Mouse (Mus musculus): ENCODE results near the gene Mnat1. TPM values are rescaled to one million over a fixed set of nuclear protein-coding genes. Genes with fewer than 3 reads are reported as not detected.

Gene Mnat1
- polyA plus RNA-seq, 1 experiment from 2014 or later, result 37.3 TPM

DNA sequence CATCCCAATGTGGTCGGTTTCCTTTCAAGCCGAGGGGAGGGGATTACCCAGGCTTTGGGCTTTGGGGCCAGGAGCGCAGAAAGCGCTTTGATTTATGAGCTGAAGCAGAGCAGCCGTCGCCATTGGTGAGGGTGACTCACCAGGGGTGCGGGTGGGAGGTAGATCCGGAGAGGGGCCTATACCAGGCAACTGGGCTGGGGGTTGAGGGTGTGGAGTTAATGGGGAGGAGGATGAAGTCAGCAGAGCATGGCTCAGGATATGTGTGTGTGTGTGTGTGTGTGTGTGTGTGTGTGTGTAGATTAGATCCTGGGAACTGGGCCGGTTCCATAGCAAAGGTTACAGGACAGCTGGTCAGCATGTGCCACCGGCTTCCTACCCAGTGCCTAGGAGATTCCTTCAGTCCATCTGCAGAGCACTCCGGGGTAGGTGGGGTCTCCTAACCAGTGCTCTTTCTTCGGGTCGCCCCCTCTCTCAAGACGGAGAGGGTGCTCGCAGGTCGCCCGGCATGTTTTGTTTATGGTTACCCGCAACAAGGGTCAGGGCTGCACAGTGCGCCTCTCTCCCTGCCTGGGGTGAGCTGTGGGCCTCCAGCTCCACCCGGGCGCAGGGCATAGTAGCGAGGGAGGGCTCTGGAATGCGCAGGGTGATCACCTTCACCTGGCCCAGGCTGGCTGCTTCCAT lies 12.9 kb upstream of the Mnat1 start:
- H3K4me3 ChIP-seq (ENCODE audit: low read depth, low read length), result peak overlapping the region; percentile 71
- H3K9me3 ChIP-seq (ENCODE audit: low read depth, low read length), result no peaks in the 10 kb centered on the region
- peak overlapping the region; percentile 97 for H3K4me2 ChIP-seq
- H3K27me3 ChIP-seq (ENCODE audit: insufficient read depth, low read length), result no peaks in the 10 kb centered on the region
- peak; percentile 32 for ATAC-seq (ENCODE audit: insufficient read depth)
- H3K36me3 ChIP-seq (ENCODE audit: insufficient read depth), result 0 out of 2 replicates have a peak, but pooled peaks cover 8% of the 10 kb centered on the region
- no peak for TF ChIP-seq CTCF (IDR thresholded peaks at IDR 0.05; ENCODE audit: low read depth)
- no peak overlapping the region for H3K27ac ChIP-seq (ENCODE audit: low read depth)
- peaks cover 12% of the 10 kb centered on the region for H3K4me1 ChIP-seq (ENCODE audit: insufficient read depth)
- 3% methylated on average over 23 of the region's 23 CpGs for WGBS
- H3K9ac ChIP-seq, result peak overlapping the region; percentile 19
- DNase-seq, result peak; percentile 47

DNA sequence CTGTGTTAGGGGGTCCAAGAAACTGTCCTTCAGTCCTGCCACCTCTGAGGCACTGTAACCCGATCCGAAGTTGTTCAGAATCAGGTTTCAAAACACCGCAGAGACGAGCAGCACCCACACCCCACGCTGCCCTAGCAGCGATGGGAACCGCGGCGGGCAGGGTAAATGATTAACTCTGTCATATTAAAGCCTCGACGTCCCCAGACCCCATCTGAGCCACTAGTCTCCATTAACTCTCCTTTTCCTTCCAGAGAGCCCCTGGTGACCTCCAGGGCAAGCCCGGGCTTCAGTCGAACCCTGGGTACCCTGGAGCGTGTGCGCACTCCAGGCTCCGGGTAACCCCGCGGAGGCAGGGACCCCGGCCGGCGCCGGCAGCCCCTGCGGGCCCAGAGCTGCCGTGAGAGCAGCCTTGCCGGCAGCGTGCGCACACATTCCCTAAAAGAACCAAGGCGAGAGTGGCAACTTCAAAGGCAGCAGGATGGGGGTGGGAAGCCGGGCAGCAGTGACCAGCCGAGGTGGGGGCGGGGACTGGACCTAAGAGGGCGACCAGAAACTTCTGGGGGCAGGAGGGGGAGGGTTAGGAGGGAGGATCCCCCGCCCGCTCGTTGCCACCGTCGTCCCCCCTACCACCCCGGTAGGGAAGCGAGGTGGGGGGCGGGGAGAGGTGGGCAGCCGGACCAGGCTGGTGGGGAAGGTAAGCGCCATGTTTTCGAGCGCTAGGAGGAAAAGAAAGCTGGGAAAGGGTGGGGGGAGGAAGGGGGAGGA lies 11.8 kb upstream of the Mnat1 start:
- peak; percentile 55 for ATAC-seq (ENCODE audit: insufficient read depth)
- 0 out of 2 replicates have a peak, but pooled peaks cover 5% of the 10 kb centered on the region for H3K36me3 ChIP-seq (ENCODE audit: insufficient read depth)
- H3K4me2 ChIP-seq, result peak overlapping the region; percentile 97
- H3K27ac ChIP-seq (ENCODE audit: low read depth), result peak overlapping the region; percentile 90
- H3K4me1 ChIP-seq (ENCODE audit: insufficient read depth), result peaks cover 12% of the 10 kb centered on the region
- no peaks in the 10 kb centered on the region for H3K9me3 ChIP-seq (ENCODE audit: low read depth, low read length)
- H3K4me3 ChIP-seq (ENCODE audit: low read depth, low read length), result peak overlapping the region; percentile 71
- H3K9ac ChIP-seq, result peak overlapping the region; percentile 76
- under 1% methylated on average over 44 of the region's 44 CpGs for WGBS
- no peaks in the 10 kb centered on the region for H3K27me3 ChIP-seq (ENCODE audit: insufficient read depth, low read length)
- TF ChIP-seq CTCF (IDR thresholded peaks at IDR 0.05; ENCODE audit: low read depth), result no peak
- peak; percentile 64 for DNase-seq

DNA sequence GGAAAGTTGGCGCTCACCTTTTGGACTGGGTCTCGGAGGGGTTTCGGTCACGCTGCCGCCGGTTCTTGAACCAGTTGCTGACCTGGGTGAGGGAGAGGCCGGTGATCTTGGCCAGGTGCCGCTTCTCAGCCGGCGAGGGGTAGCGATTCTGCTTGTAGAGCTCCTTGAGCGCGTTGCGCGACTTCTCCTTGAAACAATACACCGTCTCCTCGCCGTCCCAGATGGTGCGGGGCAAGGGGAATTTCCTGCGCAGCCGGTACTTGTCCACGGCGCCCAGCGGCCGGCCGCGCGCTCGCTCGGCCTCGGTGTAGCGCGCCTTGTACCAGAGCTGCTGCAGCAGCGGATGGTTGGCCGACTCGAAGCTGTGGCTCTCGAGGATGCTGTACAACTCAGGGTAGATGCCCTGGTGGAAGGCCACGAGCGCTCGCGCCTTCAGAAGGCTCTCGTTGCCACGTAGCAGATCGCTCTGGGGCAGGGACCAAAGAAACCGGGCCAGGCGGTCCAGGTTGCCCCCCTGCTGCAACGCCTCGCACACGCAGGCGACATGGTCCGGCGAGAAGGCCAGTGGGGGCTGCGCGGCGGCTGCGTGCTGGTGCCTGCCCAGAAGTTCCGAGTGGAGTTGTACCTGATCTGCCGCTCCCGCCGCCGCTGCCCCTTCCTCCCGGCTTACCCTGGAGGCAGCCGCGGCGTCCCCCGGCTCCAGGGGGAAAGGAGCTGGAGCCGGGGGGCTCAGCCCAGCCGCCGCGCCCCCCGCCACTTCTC lies 11.0 kb upstream of the Mnat1 start:
- Histone ChIP-seq H3K27me3 (ENCODE audit: insufficient read depth, low read length) (no peaks in the 10 kb centered on the region), H3K4me2 (peak overlapping the region; percentile 97), H3K9me3 (ENCODE audit: low read depth, low read length) (no peaks in the 10 kb centered on the region), H3K4me3 (ENCODE audit: low read depth, low read length) (peak overlapping the region; percentile 71), H3K27ac (ENCODE audit: low read depth) (peak overlapping the region; percentile 90), H3K36me3 (ENCODE audit: insufficient read depth) (0 out of 2 replicates have a peak, but pooled peaks cover 5% of the 10 kb centered on the region), H3K4me1 (ENCODE audit: insufficient read depth) (peaks cover 12% of the 10 kb centered on the region), H3K9ac (peak overlapping the region; percentile 76)
- WGBS, result under 1% methylated on average over 67 of the region's 71 CpGs
- no peak for TF ChIP-seq CTCF (IDR thresholded peaks at IDR 0.05; ENCODE audit: low read depth)
- ATAC-seq (ENCODE audit: insufficient read depth), result peak; percentile 39
- peak; percentile 76 for DNase-seq

DNA sequence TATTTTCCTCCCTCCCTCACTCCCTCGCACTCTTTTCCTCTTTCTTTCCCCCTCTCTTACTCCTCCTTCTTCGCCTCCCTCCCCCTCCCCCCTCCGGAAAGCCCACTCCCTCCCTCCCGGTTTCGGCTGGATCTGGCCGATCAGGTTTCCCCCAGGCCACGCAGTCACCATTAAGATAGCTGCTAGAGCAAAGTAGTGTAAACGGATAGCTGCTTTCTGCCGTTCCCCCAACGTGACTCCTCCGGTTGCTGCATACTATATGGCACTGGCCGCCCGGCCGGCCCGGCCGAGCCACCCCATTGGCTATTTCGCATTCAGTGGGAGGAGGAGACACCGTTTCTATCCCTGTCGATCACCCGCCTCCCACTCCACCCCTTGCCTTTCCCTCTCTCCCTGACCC lies 10.3 kb upstream of the Mnat1 start, which contains the start of gene Six4:
Six4 (minus strand) TSS at position 261 of the 400 bp plus-strand sequence.
- Histone ChIP-seq H3K4me2 (peak within 1 kb of the TSS; percentile 97), H3K27me3 (ENCODE audit: insufficient read depth, low read length) (no peaks in the 10 kb centered on the region), H3K9ac (peak within 1 kb of the TSS; percentile 76), H3K4me3 (ENCODE audit: low read depth, low read length) (peak within 1 kb of the TSS; percentile 71), H3K9me3 (ENCODE audit: low read depth, low read length) (no peaks in the 10 kb centered on the region), H3K4me1 (ENCODE audit: insufficient read depth) (peaks cover 12% of the 10 kb centered on the region), H3K27ac (ENCODE audit: low read depth) (peak within 1 kb of the TSS; percentile 90), H3K36me3 (ENCODE audit: insufficient read depth) (0 out of 2 replicates have a peak, but pooled peaks cover 5% of the 10 kb centered on the region)
- TF ChIP-seq CTCF (IDR thresholded peaks at IDR 0.05; ENCODE audit: low read depth), result no peak
- ATAC-seq (ENCODE audit: insufficient read depth), result peak; percentile 89
- WGBS, result 0% methylated on average over 20 of the region's 20 CpGs
- peak; percentile 83 for DNase-seq

DNA sequence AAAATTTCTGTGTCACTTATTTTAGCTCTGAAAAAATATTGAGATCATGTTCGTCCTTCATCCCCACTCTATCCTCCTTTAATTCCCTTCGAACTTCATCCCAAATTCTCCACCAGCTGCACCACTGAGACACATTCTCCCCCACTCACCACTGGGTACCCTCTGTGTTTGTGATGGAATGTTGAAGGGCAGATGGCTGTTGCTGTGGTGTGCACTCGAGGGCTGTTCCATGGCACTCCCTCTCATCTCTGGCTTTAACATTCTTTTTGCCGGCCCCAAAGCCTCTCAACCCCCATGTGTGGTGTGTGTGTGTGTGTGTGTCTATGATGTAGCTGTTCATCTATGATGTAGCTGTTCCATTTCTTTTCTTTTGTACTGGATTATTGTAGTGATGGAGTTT lies 1.7 kb downstream of the Mnat1 start:
- ATAC-seq (ENCODE audit: insufficient read depth) (no peak), DNase-seq (no peak)
- Histone ChIP-seq H3K9ac (no peak overlapping the region), H3K4me1 (ENCODE audit: insufficient read depth) (no peaks in the 10 kb centered on the region), H3K27me3 (ENCODE audit: insufficient read depth, low read length) (no peaks in the 10 kb centered on the region), H3K27ac (ENCODE audit: low read depth) (no peak overlapping the region), H3K9me3 (ENCODE audit: low read depth, low read length) (no peaks in the 10 kb centered on the region), H3K36me3 (ENCODE audit: insufficient read depth) (no peaks in the 10 kb centered on the region), H3K4me2 (peak overlapping the region; percentile 18; the same call in 1 of the 2 replicates), H3K4me3 (ENCODE audit: low read depth, low read length) (no peak overlapping the region)
- 63% methylated on average over 4 of the region's 4 CpGs for WGBS
- no peak for TF ChIP-seq CTCF (IDR thresholded peaks at IDR 0.05; ENCODE audit: low read depth)

DNA sequence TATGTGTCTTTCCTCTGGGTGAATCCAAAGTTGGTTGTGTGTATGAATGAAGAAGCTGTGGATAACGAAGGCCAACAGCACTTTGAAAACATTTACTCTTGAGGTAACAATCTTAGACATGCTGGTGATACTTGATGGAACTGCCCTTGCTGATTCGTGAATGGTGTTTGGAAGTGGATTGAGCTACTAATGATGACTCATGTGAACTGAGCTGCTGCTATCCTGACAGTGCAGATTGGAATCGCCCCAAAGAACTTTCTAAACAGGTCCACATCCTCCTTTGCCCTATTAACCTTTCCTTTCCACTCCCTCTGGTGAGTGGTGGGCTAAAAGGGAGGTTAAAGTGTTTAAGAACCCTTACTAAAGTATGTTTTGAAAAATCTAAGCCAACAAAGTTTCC lies 17.2 kb downstream of the Mnat1 start:
- H3K9ac ChIP-seq, result no peak overlapping the region
- no peak for TF ChIP-seq CTCF (IDR thresholded peaks at IDR 0.05; ENCODE audit: low read depth)
- H3K27ac ChIP-seq (ENCODE audit: low read depth), result no peak overlapping the region
- WGBS, result 77% methylated on average over 3 of the region's 3 CpGs
- ATAC-seq (ENCODE audit: insufficient read depth), result no peak
- H3K9me3 ChIP-seq (ENCODE audit: low read depth, low read length), result no peaks in the 10 kb centered on the region
- H3K36me3 ChIP-seq (ENCODE audit: insufficient read depth), result no peaks in the 10 kb centered on the region
- H3K4me3 ChIP-seq (ENCODE audit: low read depth, low read length), result no peak overlapping the region
- DNase-seq, result no peak
- H3K27me3 ChIP-seq (ENCODE audit: insufficient read depth, low read length), result no peaks in the 10 kb centered on the region
- H3K4me2 ChIP-seq, result no peak overlapping the region
- H3K4me1 ChIP-seq (ENCODE audit: insufficient read depth), result no peaks in the 10 kb centered on the region

Measured in lung, embryonic 14.5 days (tissue).